Mouse (Mus musculus) heart, postnatal 0 days (tissue): ENCODE measurements around the gene Vps37d.
"Not testable (repeated sequence)": the region's sequence is repeated elsewhere in the genome, so short reads cannot be mapped to it uniquely, and the experiment has no call there.

Experiments
- CTCF ChIP-seq: IDR thresholded peaks from 2 replicates; pipeline ENCODE4 v1.5.1; 2016; ENCODE audit warnings: antibody characterized with exemption, control low read depth, low read depth
- EP300 ChIP-seq: IDR thresholded peaks from 2 replicates; pipeline ENCODE4 v1.6.1; 2016; ENCODE audit warnings: antibody characterized with exemption, low read depth

DNA sequence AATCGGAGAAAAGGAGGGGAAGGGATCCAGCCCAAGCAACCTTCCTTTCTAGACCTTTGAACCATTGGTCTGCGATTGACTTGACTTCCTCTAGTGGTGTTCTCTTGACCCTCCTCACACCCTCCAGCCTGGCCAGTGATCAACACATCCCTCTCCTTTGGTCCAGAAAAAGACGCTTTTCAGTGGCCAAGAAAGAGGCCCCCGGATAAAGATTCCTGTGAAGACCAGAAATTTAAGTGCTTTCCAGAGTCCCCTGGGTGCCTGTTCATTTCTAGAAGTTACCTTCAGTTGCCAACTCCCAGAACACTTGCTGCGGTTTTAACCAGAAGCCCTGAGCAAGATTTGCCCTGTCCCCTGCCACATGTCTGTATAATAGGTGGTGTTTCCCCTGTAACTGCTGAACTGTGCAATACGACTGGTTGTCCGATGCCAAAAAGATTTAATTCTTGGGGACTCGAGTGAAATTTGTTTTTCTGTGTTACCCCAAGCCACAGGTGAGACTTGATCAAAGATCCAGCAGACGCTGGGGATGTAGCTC lies 13.1 kb downstream of the Vps37d start, which contains the start of gene Bud23:
- TF ChIP-seq CTCF, EP300: not testable (repeated sequence)
